Mouse (Mus musculus) lung, postnatal 14 days (tissue): ENCODE measurements at regions not wholly inside any gene's neighbourhood (a gene's known extent, or its start where the extent isn't known, plus 50 kb on each side); places are given as distances from the start of the nearest gene placed in this dataset.

Source experiments
- DNase-seq: peaks from one replicate; pipeline ENCODE4 v3.0.0; 2021

DNA sequence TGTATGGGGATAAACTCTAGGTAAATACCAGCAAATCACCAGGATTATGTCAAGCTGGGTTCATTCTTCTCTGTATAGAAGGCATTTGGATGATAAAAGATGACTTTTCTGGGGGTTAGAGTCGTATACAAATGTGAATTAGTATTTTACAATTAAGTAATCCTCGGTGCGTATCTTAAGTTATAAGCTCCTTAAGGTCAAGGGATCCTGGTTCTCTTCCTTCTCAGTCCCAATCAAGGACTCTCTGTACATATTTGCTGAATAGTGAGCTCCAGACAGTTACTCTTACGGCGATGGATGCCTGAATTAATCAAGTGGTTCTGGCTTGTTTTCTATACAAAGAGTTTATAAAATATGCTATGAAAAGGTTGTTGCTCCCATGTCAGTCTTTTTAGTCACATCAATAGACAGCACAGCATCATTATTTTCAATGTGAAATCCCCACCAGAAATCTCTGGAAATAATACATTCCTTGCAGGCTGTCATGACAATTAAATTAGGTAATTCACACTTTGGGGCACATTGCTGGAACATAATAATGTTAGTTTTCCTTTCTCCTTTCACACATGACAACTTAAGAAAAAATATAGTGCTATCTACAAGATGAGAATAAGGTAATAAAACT lies 64.0 kb upstream of the Cwc22 start:
- no peak for DNase-seq

DNA sequence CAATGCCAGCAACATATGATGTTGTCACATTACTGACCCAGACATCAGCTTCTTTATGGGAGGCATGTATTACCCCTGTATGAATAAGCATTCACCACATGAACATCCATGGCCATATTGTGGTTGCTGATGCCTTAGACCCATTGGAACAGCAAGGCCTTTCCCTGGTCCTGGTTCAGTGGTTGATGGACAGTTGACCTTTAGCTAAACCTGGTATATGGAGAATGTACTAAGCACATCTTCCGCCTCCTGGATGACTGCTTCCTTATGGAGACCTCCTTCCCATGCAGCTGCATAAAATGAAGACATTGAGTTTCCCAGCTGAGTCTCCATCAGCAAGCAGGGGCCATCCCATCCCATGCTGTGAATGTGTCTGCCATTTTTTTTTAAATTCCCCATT lies 61.9 kb upstream of the Cwc22 start:
- DNase-seq = no peak

DNA sequence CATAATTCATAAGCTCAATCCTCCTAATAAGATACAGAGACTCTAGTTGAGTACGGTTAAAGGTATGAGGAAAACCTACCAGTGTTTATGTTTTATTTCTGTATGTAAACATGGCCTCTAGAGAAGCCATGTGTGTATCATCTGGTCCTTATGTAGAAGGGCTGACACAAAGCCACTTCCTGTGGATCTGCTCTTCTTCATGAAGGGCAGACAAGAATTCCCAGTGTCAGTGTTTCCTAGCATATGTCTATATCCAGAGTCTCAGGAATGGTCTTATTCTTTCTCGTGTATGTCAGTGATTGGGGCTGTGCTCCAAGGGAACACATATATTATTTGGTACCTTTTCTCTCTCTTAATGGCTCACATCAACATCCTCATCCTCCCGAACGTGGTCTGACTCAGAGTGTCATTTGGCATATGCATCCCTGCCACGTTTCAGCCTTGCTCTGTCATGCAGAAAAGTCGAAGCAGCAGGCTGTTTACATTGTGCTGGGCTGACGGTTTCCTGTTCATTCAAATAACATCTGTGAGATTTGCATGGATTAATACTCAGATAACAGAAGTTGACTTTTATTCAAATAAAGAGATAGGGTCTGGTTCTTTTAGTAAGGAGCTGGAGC lies 59.3 kb upstream of the Cwc22 start:
- DNase-seq = no peak

DNA sequence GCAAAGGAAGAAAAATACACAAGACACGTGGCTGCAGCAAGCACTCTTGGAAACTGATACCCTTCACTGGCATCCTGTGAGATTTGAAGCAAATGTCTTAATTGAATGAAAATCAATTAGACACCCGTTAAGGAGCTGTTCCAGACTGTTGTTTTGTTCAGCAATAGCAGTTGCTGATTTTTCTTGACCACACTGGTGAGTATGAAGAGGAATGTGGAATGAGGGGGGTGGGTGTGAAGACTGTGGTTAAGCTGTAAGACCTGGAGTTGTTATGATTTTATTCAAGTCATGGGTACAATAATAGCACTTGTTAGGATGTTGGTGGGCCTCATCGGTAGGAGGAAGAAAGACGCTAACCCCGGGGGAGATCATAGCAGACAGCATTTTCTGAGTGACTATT lies 58.3 kb upstream of the Cwc22 start:
- no peak for DNase-seq
